Mouse (Mus musculus) embryonic facial prominence, embryonic 11.5 days (tissue): ENCODE results near the gene Prr14. TPM values are rescaled to one million over a fixed set of nuclear protein-coding genes. Genes with fewer than 3 reads are reported as not detected.
"Not testable (repeated sequence)": the region's sequence is repeated elsewhere in the genome, so short reads cannot be mapped to it uniquely, and the experiment has no call there.

Experiments
- ATAC-seq: fragments of 200-750 bp; cut with Nextera tagmentation; replicated peaks from 2 replicates; pipeline ENCODE4 v1.8.0; 2017; ENCODE audit warnings: low read depth; ENCODE audit not compliant: insufficient number of reproducible peaks, low FRiP score, low TSS enrichment
- DNase-seq: peaks from one replicate; pipeline ENCODE4 v3.0.0-alpha.2; 2015; ENCODE audit warnings: low spot score
- H3K27ac ChIP-seq: fragments of 300-500 bp; sonication (generic); replicated peaks from 2 replicates; pipeline ENCODE4 v1.5.1; 2014; ENCODE audit warnings: mild to moderate bottlenecking, low read depth, low read length, control low read depth
- H3K27me3 ChIP-seq: fragments of 300-500 bp; sonication (generic); 2 replicates; pipeline ENCODE4 v1.6.1; 2014; ENCODE audit warnings: mild to moderate bottlenecking, low read length, moderate library complexity, mixed read lengths; ENCODE audit not compliant: control insufficient read depth, insufficient read depth
- H3K36me3 ChIP-seq: fragments of 300-500 bp; sonication (generic); replicated peaks from 2 replicates; pipeline ENCODE4 v1.6.1; 2014; ENCODE audit warnings: low read depth, mild to moderate bottlenecking, low read length, moderate library complexity, mixed read lengths; ENCODE audit not compliant: control insufficient read depth, insufficient read depth
- H3K4me1 ChIP-seq: fragments of 300-500 bp; sonication (generic); 2 replicates; pipeline ENCODE4 v1.6.1; 2014; ENCODE audit warnings: low read length, mixed read lengths; ENCODE audit not compliant: control insufficient read depth, insufficient read depth
- H3K4me2 ChIP-seq: fragments of 300-500 bp; sonication (generic); 2 replicates; pipeline ENCODE4 v1.6.1; 2014; ENCODE audit warnings: low read depth, mild to moderate bottlenecking, control low read depth, low read length, moderate library complexity
- H3K4me3 ChIP-seq: fragments of 300-500 bp; sonication (generic); 2 replicates; pipeline ENCODE4 v1.5.1; 2014; ENCODE audit warnings: low read depth, low read length, control low read depth
- H3K9ac ChIP-seq: fragments of 300-500 bp; sonication (generic); replicated peaks from 2 replicates; pipeline ENCODE4 v1.6.1; 2014; ENCODE audit warnings: mild to moderate bottlenecking, control low read depth, low read length
- H3K9me3 ChIP-seq: fragments of 300-500 bp; sonication (generic); replicated peaks from 2 replicates; pipeline ENCODE4 v1.6.1; 2016; ENCODE audit warnings: mild to moderate bottlenecking, low read length, inconsistent platforms, mixed read lengths; ENCODE audit not compliant: control insufficient read depth
- WGBS: fragments of 180-500 bp; shearing (Covaris S2); extraction: QIAGEN DNeasy Blood & Tissue Kit; methylation state at CpG from one replicate; pipeline ENCODE4 v1.1.7; 2014; 5-methylcytosine and 5-hydroxymethylcytosine counted together
- polyA plus RNA-seq: library from polyadenylated mRNA; unstranded; fragments of >200 nt; fragmentation: Nextera tagmentation; extraction: Ambion mirVana; gene quantifications from 2 replicates; pipeline ENCODE4 v1.2.1, GENCODE M21; 2014

The Prr14 gene
- polyA plus RNA-seq, 1 experiment from 2014 or later = 54.8 TPM

DNA sequence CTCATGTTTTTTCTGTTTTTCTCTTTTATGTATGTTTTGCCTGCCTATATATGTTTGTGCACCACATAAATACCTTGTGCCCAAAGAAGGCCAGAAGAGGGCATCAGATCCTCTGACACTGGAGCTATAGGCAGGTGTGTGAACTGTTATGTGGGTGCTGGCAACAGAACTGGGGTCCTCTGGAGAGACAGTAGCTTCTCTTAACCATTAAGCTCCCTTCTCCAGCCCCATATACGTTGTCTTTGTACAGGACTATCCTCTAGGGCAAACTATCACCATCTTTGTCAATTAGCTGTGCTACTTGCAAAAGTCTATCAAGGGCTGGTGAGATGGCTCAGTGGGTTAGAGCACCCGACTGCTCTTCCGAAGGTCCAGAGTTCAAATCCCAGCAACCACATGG is 48.9 kb downstream of the Prr14 start:
- no peak for ATAC-seq
- H3K4me2 ChIP-seq = no peak overlapping the region
- H3K27ac ChIP-seq = no peak overlapping the region
- H3K36me3 ChIP-seq = no peaks in the 10 kb centered on the region
- no peak for DNase-seq
- no peak overlapping the region for H3K4me3 ChIP-seq
- H3K9me3 ChIP-seq = no peaks in the 10 kb centered on the region
- no peaks in the 10 kb centered on the region for H3K27me3 ChIP-seq
- no peaks in the 10 kb centered on the region for H3K4me1 ChIP-seq
- WGBS = 94% methylated on average over 3 of the region's 3 CpGs
- no peak overlapping the region for H3K9ac ChIP-seq

DNA sequence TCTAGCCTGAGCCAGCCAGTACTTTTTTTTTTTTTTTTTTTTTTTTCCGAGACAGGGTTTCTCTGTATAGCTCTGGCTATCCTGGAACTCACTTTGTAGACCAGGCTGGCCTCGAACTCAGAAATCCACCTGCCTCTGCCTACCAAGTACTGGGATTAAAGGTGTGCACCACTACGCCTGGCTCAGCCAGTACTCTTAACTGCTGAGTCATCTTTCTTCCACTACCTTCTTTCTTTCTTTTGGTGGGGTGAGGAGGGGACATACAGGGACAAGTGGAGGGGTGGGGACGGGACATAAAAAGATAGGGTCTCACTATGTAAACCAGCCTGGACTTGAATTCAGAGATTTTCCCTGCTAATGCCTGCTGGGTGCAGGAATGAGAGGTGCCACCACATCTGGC is 50.4 kb downstream of the Prr14 start:
- not testable (repeated sequence) for H3K27me3 ChIP-seq, H3K4me2 ChIP-seq, H3K9ac ChIP-seq, H3K4me1 ChIP-seq, H3K27ac ChIP-seq, H3K4me3 ChIP-seq, DNase-seq, H3K9me3 ChIP-seq, H3K36me3 ChIP-seq, ATAC-seq
- 96% methylated on average over 3 of the region's 4 CpGs for WGBS

DNA sequence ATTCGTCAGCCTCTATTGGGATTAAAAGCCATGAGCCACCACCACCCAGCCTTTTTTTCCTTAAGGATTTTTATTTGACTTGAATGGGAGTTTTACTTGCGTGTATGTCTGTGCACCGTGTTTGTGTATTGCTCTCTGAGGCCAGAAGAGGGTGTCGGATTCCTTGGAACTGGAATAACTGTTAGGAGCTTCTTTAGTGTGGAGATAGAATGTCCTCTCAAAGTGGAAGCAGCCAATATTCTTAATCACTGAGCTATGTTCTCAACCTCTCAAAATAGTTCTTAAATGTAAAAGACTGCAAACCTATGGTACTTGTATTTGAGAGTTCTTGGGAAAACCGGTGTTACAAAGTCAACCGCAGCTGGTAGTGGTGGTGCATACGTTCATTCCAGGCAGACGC is 51.8 kb downstream of the Prr14 start:
- H3K27me3 ChIP-seq = no peaks in the 10 kb centered on the region
- H3K36me3 ChIP-seq = no peaks in the 10 kb centered on the region; the same call in 1 of the 2 replicates
- no peaks in the 10 kb centered on the region for H3K9me3 ChIP-seq
- DNase-seq (peak; percentile 49), ATAC-seq (no peak)
- H3K4me2 ChIP-seq = peak overlapping the region; percentile 3; the same call in 1 of the 2 replicates
- H3K27ac ChIP-seq = 0 out of 2 replicates have a peak overlapping the region, but pooled peaks have one; percentile 95
- H3K4me1 ChIP-seq = no peaks in the 10 kb centered on the region
- 35% methylated on average over 8 of the region's 8 CpGs for WGBS
- H3K4me3 ChIP-seq = peak overlapping the region; percentile 80
- no peak overlapping the region for H3K9ac ChIP-seq

DNA sequence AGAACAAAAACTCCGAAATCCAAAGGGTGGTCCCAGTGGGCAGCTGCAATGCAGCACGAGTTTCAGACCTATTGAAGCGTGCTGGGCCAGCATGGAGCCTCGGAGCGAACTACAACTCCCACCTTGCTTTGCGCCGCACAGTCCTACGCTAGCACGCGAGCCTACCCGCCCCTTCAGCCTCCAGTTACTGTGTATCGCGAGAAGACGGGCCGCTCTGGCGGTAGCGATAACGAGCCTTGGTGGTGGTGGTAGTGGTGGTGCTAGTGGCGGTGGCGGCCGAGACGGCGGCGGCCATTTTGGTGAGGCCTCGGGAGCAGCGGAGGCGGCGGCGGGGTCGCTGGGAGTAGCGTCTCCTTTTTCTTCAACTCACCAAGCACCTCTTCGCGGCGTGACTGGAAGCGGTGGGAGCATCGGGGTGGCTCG is 52.4 kb downstream of the Prr14 start, which contains the start of gene Srcap:
Srcap (plus strand) TSS at position 176 of the 423 bp plus-strand sequence.
- Histone ChIP-seq H3K9ac (peak within 1 kb of the TSS; percentile 77), H3K4me1 (no peaks in the 10 kb centered on the region), H3K4me2 (peak within 1 kb of the TSS; percentile 59), H3K4me3 (peak within 1 kb of the TSS; percentile 80), H3K36me3 (no peaks in the 10 kb centered on the region; the same call in 1 of the 2 replicates), H3K9me3 (no peaks in the 10 kb centered on the region), H3K27ac (peak within 1 kb of the TSS; percentile 95), H3K27me3 (no peaks in the 10 kb centered on the region)
- under 1% methylated on average over 37 of the region's 37 CpGs for WGBS
- peak; percentile 98 for DNase-seq
- peak; percentile 98 for ATAC-seq

DNA sequence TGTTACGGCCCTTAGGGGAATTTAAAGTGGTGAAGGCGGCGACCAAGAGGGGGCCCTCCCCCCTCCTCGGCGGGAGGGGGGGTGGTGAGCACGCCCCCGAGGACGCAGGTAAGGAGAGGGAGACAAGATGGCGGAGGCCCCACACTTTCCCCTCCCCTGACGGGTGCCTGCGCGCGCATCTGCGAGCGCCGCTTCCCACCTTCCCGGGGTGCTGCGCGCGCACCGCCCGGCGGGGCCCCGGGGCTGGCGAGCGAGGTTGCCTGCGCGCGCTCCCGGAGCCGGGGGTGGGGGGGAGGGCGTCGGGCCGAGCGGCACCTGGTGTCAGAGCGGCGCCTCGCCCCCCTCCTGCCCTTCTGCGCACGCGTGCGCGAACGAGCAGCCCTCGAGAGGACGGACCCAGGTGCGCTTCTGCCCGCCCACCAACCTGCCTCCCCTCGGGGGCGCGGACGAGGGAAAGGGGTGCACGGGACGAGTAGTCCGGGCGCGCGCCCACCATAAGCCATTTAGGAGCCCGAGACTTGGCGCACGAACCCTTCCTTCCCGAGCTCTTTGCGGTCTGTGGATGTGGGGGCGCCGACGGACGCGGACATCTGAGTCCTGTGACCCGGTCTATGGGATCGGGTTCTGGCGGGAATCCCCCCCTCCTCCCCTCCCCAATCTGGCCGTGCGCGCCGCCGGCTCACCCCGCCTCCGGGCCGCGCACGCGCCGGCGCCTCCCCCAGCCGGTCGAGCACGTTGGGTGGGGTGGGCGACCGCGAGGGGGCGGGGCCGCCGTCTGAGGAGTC is 53.0 kb downstream of the Prr14 start:
- DNase-seq (peak; percentile 95), ATAC-seq (peak; percentile 74)
- under 1% methylated on average over 62 of the region's 93 CpGs for WGBS
- Histone ChIP-seq H3K4me2 (peak overlapping the region; percentile 59), H3K9me3 (no peaks in the 10 kb centered on the region), H3K27ac (peak overlapping the region; percentile 95), H3K4me3 (peak overlapping the region; percentile 80), H3K4me1 (no peaks in the 10 kb centered on the region), H3K27me3 (no peaks in the 10 kb centered on the region), H3K36me3 (peaks cover 2% of the 10 kb centered on the region; the same call in 1 of the 2 replicates), H3K9ac (peak overlapping the region; percentile 77)

DNA sequence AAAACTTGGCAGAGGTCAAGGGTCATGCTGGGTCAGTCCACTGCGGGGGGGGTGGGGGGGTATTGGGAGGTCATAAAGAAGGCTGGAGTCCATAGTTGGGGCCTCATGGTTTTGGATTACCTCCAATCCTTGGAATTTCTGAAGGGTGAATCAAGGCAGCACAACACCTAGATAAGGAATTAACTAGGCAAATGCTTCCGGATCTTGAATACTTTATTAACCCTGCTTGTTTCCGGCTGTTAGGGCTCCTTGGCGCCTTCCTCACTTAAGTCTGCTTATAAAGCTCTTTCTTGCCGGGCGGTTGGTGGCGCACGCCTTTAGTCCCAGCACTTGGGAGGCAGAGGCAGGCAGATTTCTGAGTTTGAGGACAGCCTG is 53.6 kb downstream of the Prr14 start:
- H3K36me3 ChIP-seq = peaks cover 2% of the 10 kb centered on the region; the same call in 1 of the 2 replicates
- no peak for ATAC-seq
- peak overlapping the region; percentile 95; the same call in 1 of the 2 replicates for H3K27ac ChIP-seq
- peak overlapping the region; percentile 77 for H3K9ac ChIP-seq
- no peak for DNase-seq
- H3K4me3 ChIP-seq = peak overlapping the region; percentile 80
- H3K9me3 ChIP-seq = no peaks in the 10 kb centered on the region
- 44% methylated on average over 8 of the region's 8 CpGs for WGBS
- H3K27me3 ChIP-seq = no peaks in the 10 kb centered on the region
- no peaks in the 10 kb centered on the region for H3K4me1 ChIP-seq
- H3K4me2 ChIP-seq = peak overlapping the region; percentile 59

DNA sequence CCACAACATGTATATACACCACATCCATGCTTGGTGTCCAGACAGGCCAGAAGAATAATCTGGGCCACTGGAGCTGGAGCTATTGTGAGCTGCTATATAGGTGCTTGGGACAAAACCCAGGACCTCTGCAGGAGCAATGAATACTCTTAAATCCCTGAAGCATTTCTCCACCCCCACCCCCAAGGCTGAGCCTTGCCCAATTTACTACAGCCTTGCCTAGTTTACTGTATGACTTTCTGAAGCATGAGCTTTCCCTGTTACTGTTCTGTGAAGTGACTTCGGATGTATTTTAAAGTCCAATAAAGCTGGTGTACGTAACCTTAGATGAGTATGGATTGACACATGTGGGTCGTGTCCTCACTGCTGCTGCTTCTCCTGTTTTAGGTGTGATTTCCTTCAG is 54.4 kb downstream of the Prr14 start:
- ATAC-seq (no peak), DNase-seq (no peak)
- Histone ChIP-seq H3K9ac (no peak overlapping the region), H3K4me3 (peak overlapping the region; percentile 80; the same call in 1 of the 2 replicates), H3K36me3 (peaks cover 2% of the 10 kb centered on the region; the same call in 1 of the 2 replicates), H3K9me3 (no peaks in the 10 kb centered on the region), H3K4me2 (no peak overlapping the region), H3K27ac (no peak overlapping the region), H3K27me3 (no peaks in the 10 kb centered on the region), H3K4me1 (no peaks in the 10 kb centered on the region)
- 84% methylated on average over 3 of the region's 3 CpGs for WGBS

DNA sequence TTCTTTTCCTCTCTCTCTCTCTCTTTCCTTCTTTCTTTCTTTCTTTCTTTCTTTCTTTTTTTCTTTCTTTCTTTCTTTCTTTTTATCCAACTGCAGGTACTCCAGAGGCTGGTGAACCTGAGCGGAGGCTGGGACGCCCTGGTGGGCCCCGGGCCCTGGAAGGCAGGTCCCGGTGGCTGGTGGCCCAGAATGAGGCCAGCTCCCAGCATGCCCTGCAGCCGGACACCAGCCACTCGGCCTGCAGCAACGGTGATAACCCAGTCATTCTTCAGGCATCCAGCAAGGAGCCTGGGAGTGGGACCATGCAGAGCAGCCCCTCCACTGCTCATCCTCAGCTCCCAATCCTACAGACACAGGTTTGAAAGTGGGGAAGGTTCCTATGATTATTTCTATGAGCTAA is 56.4 kb downstream of the Prr14 start:
- Histone ChIP-seq H3K4me1 (no peaks in the 10 kb centered on the region), H3K4me3 (no peak overlapping the region), H3K4me2 (no peak overlapping the region), H3K9ac (no peak overlapping the region), H3K27me3 (no peaks in the 10 kb centered on the region), H3K27ac (no peak overlapping the region), H3K36me3 (peaks cover 2% of the 10 kb centered on the region), H3K9me3 (no peaks in the 10 kb centered on the region)
- ATAC-seq (no peak), DNase-seq (no peak)
- 92% methylated on average over 7 of the region's 7 CpGs for WGBS
